Mouse (Mus musculus) liver, adult (tissue): Measurements from ENCODE around the gene Rfpl4.
A peak's percentile ranks its signal among the peaks of the same experiment; 100 is the strongest.

Experiments used
- GATA4 ChIP-seq: IDR thresholded peaks from 2 replicates; pipeline ENCODE4 v1.6.1; 2014; ENCODE audit warnings: mild to moderate bottlenecking, low read length; ENCODE audit not compliant: insufficient replicate concordance

Rfpl4 gene

GRCm38 (mm10) chr7:5087886-5088285 lies 28.9 kb downstream of the Rfpl4 start:
- no peak for TF ChIP-seq GATA4

- TF ChIP-seq GATA4 = no peak
These were observed 29.8 kb downstream of the Rfpl4 start for GRCm38 (mm10) chr7:5086921-5087440.

- no peak for TF ChIP-seq GATA4
These were observed 31.2 kb downstream of the Rfpl4 start for GRCm38 (mm10) chr7:5085512-5085911.

- no peak for TF ChIP-seq GATA4
These were observed 33.2 kb downstream of the Rfpl4 start for GRCm38 (mm10) chr7:5083325-5084105.

- no peak for TF ChIP-seq GATA4
These were observed 34.8 kb downstream of the Rfpl4 start for GRCm38 (mm10) chr7:5081939-5082338.

GRCm38 (mm10) chr7:5081241-5081640 lies 35.5 kb downstream of the Rfpl4 start:
- TF ChIP-seq GATA4 = no peak

- no peak for TF ChIP-seq GATA4
These were observed 35.9 kb downstream of the Rfpl4 start for GRCm38 (mm10) chr7:5080815-5081214.

GRCm38 (mm10) chr7:5080010-5080751 lies 36.6 kb downstream of the Rfpl4 start, which contains the start of gene Epn1:
Gene Epn1 (plus strand): TSS chr7:5080235.
- peak; percentile 48; the same call in 1 of the 2 replicates for TF ChIP-seq GATA4

- TF ChIP-seq GATA4 = no peak
These were observed 39.8 kb downstream of the Rfpl4 start for GRCm38 (mm10) chr7:5076931-5077330.

GRCm38 (mm10) chr7:5074984-5075383 lies 41.8 kb downstream of the Rfpl4 start:
- no peak for TF ChIP-seq GATA4

GRCm38 (mm10) chr7:5073586-5073985 lies 43.2 kb downstream of the Rfpl4 start:
- no peak for TF ChIP-seq GATA4

- no peak for TF ChIP-seq GATA4
These were observed 51.9 kb downstream of the Rfpl4 start for GRCm38 (mm10) chr7:5064886-5065285.

GRCm38 (mm10) chr7:5062360-5063001 lies 54.3 kb downstream of the Rfpl4 start:
- no peak for TF ChIP-seq GATA4

- TF ChIP-seq GATA4 = peak; percentile 4; the same call in 1 of the 2 replicates
These were observed 54.9 kb downstream of the Rfpl4 start, which contains the start of gene U2af2 for GRCm38 (mm10) chr7:5061774-5062359. Gene U2af2 (plus strand): TSS chr7:5062143.
